ENCODE assay signal across 18 mouse cellular contexts in genomic region chr9:121099453-121099852, GRCm38 (mm10).
"Had no signal": no experiment of that assay in that cellular context is flagged by ENCODE, and none has a peak within 500 bp of the region (broad histone marks: within the 10 kb centered on the region; RNA-seq: fewer than 3 reads in every experiment).

No protein-coding gene starts in this region.

- H3K36me3 ChIP-seq: limb, embryonic 13.5 days; liver, embryonic 15.5 days had no signal

- H3K4me3 ChIP-seq: layer of hippocampus, adult 2 months; limb, embryonic 13.5 days; liver, embryonic 15.5 days; myocyte had no signal

- H3K9ac ChIP-seq: limb, embryonic 13.5 days; liver, embryonic 15.5 days; lung, embryonic 14.5 days had no signal

- H3K4me1 ChIP-seq: liver, embryonic 15.5 days had no signal

- DNase-seq: kidney, adult 11 months; kidney, adult 9 months; kidney, postnatal 4 days; left cerebral cortex, postnatal 4 days; lung, embryonic 14.5 days; lung, postnatal 10 days; lung, postnatal 4 days; right cerebral cortex, postnatal 4 days; spleen, adult 18-20 months; thymus, adult 18-20 months; thymus, postnatal 14 days had no signal

- H3K27me3 ChIP-seq: limb, embryonic 13.5 days; liver, embryonic 15.5 days had no signal

- H3K4me2 ChIP-seq: limb, embryonic 13.5 days; liver, embryonic 11.5 days; liver, embryonic 15.5 days; lung, embryonic 14.5 days; midbrain, embryonic 11.5 days had no signal

- H3K9me3 ChIP-seq: liver, embryonic 15.5 days had no signal

- H3K27ac ChIP-seq: kidney, postnatal 0 days; layer of hippocampus, adult 2 months; limb, embryonic 13.5 days; liver, embryonic 15.5 days had no signal
